Mouse (Mus musculus): ENCODE measurements around the gene Tut7. TPM values are rescaled to one million over a fixed set of nuclear protein-coding genes. Genes with fewer than 3 reads are reported as not detected.
A peak's percentile ranks its signal among the peaks of the same experiment; 100 is the strongest.
"Not testable (repeated sequence)": the region's sequence is repeated elsewhere in the genome, so short reads cannot be mapped to it uniquely, and the experiment has no call there.

Gene Tut7
- polyA plus RNA-seq, 1 experiment from 2014 or later, result 45.5 TPM

DNA sequence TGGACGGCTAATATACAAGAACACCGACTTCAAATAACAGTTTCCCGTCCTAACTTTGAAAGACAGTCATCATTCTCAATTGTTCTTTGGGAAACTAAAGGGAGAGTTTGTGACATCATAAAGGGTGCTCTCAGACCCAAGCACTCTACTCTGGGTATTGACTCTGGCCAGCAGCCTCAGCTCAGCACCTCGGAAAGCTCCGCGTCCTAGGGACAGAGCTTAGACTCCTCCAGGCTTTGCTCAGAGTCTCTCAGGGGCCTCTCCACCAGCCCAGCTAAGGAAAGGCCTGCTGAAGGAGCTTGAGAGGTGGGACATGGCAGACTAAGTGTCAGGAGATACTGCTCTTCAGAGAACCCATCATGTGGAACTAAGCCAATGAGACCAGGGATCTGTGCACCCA is 76.8 kb downstream of the Tut7 start:
- H3K36me3 ChIP-seq, result no peaks in the 10 kb centered on the region
- no peak overlapping the region for H3K4me3 ChIP-seq
- H3K4me1 ChIP-seq (replicated peaks), result no peaks in the 10 kb centered on the region
- ATAC-seq (ENCODE audit: low read depth), result no peak
- H3K9ac ChIP-seq, result no peak overlapping the region
- H3K27me3 ChIP-seq, result no peaks in the 10 kb centered on the region
- no peak overlapping the region for H3K27ac ChIP-seq (replicated peaks)
- WGBS, result 72% methylated on average over 6 of the region's 6 CpGs
- H3K9me3 ChIP-seq, result no peaks in the 10 kb centered on the region
- no peak overlapping the region for H3K4me2 ChIP-seq

DNA sequence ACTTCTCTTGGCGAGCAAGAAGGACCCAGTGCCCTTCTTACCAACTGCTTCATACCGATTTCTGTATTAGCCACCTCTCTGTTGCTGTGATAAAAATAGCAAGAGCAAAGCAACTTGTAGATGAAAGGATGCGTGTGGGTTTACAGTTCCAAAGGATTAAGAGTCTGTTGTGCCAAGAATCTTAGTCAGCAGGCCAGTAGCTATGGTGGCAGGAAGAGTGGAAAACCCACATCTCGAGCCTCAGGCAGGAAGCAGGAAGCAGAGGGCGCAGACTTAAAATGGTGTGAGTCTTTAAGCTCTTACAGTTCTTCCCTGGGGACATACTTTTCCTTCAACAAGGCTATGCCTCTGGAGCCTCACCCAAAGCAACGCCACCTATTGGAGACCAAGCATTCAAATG is 77.5 kb downstream of the Tut7 start:
- Histone ChIP-seq H3K4me2 (no peak overlapping the region), H3K27me3 (no peaks in the 10 kb centered on the region), H3K36me3 (no peaks in the 10 kb centered on the region), H3K27ac (replicated peaks) (no peak overlapping the region), H3K9ac (no peak overlapping the region), H3K4me3 (no peak overlapping the region), H3K4me1 (replicated peaks) (no peaks in the 10 kb centered on the region), H3K9me3 (no peaks in the 10 kb centered on the region)
- no peak for ATAC-seq (ENCODE audit: low read depth)
- 90% methylated on average over 6 of the region's 6 CpGs for WGBS

DNA sequence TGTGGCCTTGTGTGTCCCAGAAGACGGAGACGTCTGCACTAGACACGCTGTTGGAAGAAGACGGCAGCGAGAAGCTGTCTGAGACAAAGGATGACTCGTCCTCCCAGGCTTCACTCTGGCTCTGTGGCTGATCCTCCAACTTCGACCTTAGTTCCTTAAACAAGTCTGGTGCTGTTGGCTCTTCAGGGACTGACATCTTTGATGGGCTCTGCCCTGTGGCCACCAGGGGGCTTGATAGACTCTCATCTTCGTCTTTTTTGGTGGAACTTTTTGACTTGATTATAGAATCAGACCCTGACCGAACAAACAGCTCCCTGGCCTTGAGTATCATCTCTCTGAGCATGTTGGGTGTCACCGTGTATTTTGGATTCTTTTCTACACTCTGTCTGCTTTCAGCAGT is 81.2 kb downstream of the Tut7 start:
- 80% methylated on average over 10 of the region's 10 CpGs for WGBS
- ATAC-seq (ENCODE audit: low read depth), result no peak
- Histone ChIP-seq H3K4me1 (replicated peaks) (no peaks in the 10 kb centered on the region), H3K27ac (replicated peaks) (no peak overlapping the region), H3K4me2 (no peak overlapping the region), H3K36me3 (no peaks in the 10 kb centered on the region), H3K9me3 (no peaks in the 10 kb centered on the region), H3K4me3 (no peak overlapping the region), H3K27me3 (no peaks in the 10 kb centered on the region), H3K9ac (no peak overlapping the region)

DNA sequence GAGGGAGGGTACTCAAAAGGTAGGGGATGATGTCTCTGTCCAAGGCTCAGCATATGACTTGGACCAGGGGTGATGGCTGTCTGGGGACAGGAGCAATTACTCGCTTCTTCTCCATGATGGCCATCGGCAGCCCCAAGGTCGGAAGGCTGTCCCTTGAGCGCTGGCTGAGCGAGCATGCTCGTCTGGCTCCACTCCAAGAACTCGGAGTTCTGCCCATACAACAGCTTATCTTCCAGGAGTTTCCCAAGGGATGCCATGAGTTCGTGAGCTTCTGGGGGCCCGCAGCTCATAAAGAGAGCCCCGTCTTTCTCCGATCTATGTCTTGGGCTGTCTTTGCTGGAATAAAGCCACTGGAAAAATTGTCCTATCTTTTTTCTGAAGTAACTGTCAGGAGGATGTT is 81.9 kb downstream of the Tut7 start:
- H3K4me3 ChIP-seq, result no peak overlapping the region
- no peak overlapping the region for H3K9ac ChIP-seq
- H3K27ac ChIP-seq (replicated peaks), result no peak overlapping the region
- H3K4me1 ChIP-seq (replicated peaks), result no peaks in the 10 kb centered on the region
- WGBS, result 90% methylated on average over 11 of the region's 11 CpGs
- H3K36me3 ChIP-seq, result no peaks in the 10 kb centered on the region
- H3K27me3 ChIP-seq, result no peaks in the 10 kb centered on the region
- no peaks in the 10 kb centered on the region for H3K9me3 ChIP-seq
- no peak for ATAC-seq (ENCODE audit: low read depth)
- no peak overlapping the region for H3K4me2 ChIP-seq

DNA sequence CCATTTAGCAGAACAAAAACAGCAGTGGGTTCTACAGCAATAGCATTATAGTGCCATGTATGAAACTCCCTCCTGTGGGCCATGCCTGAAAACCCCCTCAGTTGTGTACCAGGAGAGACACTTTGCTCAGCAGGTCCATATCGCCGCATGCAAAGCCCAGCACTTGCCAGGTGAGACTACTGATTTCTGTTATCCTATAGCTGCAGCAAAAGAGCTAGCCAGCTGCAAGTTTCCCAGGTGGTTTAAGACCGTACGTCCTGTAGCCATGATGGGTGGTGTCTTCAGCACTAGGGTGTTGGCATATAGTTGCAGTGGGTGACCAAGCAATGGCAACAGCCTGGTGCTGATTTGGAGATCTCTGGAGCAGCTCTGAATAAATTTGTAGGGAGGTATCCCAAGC is 83.5 kb downstream of the Tut7 start:
- no peak for ATAC-seq (ENCODE audit: low read depth)
- H3K27me3 ChIP-seq, result no peaks in the 10 kb centered on the region
- no peak overlapping the region for H3K4me3 ChIP-seq
- H3K9ac ChIP-seq, result no peak overlapping the region
- no peaks in the 10 kb centered on the region for H3K9me3 ChIP-seq
- 89% methylated on average over 4 of the region's 4 CpGs for WGBS
- no peaks in the 10 kb centered on the region for H3K36me3 ChIP-seq
- no peak overlapping the region for H3K27ac ChIP-seq (replicated peaks)
- H3K4me1 ChIP-seq (replicated peaks), result no peaks in the 10 kb centered on the region
- H3K4me2 ChIP-seq, result no peak overlapping the region

DNA sequence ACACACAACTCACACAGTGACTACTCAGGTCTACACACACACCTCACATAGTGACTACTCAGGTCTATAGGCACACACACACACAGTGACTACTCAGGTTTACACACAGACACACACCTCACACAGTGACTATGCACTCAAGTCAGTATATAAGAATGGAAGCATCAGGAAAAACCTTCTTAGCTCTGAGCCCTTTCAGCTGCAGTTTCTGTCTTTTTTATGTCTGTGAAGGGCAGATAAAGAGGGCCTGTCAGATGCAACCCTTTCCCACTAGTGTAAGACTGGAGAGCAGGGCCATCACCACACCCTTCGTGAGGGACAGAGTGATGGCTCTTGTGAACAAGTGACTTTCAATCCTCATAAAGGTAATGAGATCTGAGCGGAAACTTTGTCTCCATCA is 84.5 kb downstream of the Tut7 start:
- WGBS, result 83% methylated on average over 2 of the region's 2 CpGs
- H3K4me1 ChIP-seq (replicated peaks), result no peaks in the 10 kb centered on the region

DNA sequence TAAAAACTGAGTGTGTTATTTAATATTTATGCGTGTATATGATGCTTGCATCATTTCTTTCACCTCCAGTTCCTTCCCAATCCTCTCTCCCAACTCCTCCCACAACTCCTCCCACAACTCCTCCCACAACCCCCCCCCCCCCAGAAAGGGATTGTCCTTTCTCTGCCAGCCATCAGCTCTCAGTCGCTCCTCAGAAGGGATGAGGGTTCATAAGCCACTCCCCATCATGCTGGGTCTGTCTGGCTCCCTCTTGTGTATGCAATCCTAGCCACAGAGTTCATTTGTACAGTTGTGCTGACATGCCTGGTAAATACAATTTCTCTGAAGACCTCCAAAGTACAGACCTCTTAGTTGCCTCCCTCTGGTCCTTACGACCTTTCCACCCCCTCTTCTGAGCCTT is 87.8 kb downstream of the Tut7 start:
- no peaks in the 10 kb centered on the region for H3K27me3 ChIP-seq
- no peak overlapping the region for H3K4me2 ChIP-seq
- H3K27ac ChIP-seq (replicated peaks), result no peak overlapping the region
- H3K9me3 ChIP-seq, result no peaks in the 10 kb centered on the region
- no peak overlapping the region for H3K9ac ChIP-seq
- H3K4me1 ChIP-seq (replicated peaks), result no peaks in the 10 kb centered on the region
- 0 out of 2 replicates have a peak, but pooled peaks have one; percentile 40 for ATAC-seq (ENCODE audit: low read depth)
- H3K36me3 ChIP-seq, result no peaks in the 10 kb centered on the region
- no peak overlapping the region for H3K4me3 ChIP-seq
- 29% methylated on average over 3 of the region's 3 CpGs for WGBS

More for the DNA sequence above, 84.5 kb downstream of the Tut7 start:
- no peak overlapping the region for H3K27ac ChIP-seq (replicated peaks)
- no peak overlapping the region for H3K9ac ChIP-seq
- no peak for ATAC-seq (ENCODE audit: low read depth)
- H3K9me3 ChIP-seq, result no peaks in the 10 kb centered on the region
- H3K36me3 ChIP-seq, result no peaks in the 10 kb centered on the region
- H3K27me3 ChIP-seq, result no peaks in the 10 kb centered on the region
- no peak overlapping the region for H3K4me2 ChIP-seq
- no peak overlapping the region for H3K4me3 ChIP-seq

DNA sequence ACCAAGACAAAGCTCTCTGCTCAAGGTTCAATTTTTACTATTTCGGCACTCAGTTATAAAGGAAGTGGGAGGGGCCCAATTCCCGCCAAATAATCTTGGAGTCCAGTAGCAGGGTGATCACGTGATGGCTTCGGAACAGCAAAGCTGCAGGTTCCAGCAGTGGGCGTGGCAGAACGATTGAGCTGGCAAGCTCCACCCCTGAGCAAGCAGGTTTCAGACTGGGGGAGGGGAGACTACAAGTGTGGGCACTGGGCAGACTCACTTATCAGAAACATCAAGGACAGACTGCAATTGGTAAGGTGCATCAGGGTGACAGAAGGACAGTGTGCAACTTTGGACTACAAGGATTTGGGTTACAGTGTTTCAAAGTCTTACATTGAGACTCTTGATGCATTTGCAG is 88.6 kb downstream of the Tut7 start:
- H3K9ac ChIP-seq; ATAC-seq (ENCODE audit: low read depth); H3K36me3 ChIP-seq; H3K9me3 ChIP-seq; H3K27ac ChIP-seq (replicated peaks); H3K4me1 ChIP-seq (replicated peaks); H3K4me2 ChIP-seq; H3K27me3 ChIP-seq; H3K4me3 ChIP-seq: not testable (repeated sequence)
- WGBS, result 39% methylated on average over 6 of the region's 6 CpGs

DNA sequence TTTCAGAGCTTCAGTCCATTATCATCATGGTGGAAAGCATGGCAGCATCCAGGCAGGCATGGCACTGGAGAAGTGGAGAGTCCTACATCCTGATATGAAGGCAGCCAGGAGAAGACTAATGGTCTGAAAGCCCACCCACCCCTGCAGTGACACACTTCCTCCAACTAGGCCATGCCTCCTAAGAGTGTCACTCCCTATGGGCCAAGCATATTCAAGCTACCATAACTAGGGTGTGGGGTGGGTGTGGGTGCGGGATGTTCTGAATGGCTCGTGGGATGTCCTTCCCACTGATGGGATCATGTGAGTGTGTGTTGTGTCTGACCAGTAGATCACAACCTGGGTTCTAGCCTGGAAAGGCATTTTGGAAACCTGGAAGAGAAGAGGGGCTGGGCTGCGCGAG is 89.0 kb downstream of the Tut7 start:
- Histone ChIP-seq H3K27me3 (no peaks in the 10 kb centered on the region), H3K27ac (replicated peaks) (no peak overlapping the region), H3K9me3 (no peaks in the 10 kb centered on the region), H3K4me3 (no peak overlapping the region), H3K4me1 (replicated peaks) (no peaks in the 10 kb centered on the region), H3K4me2 (no peak overlapping the region), H3K9ac (no peak overlapping the region), H3K36me3 (no peaks in the 10 kb centered on the region)
- 0 out of 2 replicates have a peak, but pooled peaks have one; percentile 36 for ATAC-seq (ENCODE audit: low read depth)
- WGBS, result 87% methylated on average over 4 of the region's 4 CpGs

DNA sequence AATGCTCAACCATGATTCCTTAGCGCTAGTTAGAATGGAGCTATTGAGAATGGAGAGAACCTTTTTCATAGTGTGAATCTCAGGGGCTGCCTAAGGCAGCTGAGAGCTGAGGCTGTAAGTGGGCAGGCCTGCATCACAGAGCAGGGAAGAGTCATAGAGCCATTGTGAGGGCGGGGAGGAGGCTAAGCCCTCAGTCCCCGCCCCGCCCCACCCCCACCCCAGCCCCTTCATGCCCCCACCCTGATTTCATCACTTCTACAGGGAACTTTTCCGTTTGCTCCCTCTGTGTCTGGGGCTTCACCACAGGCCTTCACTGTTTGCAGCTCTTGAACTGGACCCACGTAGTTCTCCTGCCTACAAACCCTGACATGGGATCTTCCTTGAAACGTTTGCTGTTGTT is 91.3 kb downstream of the Tut7 start, which contains the start of gene Spata31d1d:
TSS of gene Spata31d1d (minus strand) at position 101 of the 400 bp plus-strand sequence.
- Histone ChIP-seq H3K36me3 (no peaks in the 10 kb centered on the region), H3K27me3 (no peaks in the 10 kb centered on the region), H3K4me1 (replicated peaks) (peaks cover 7% of the 10 kb centered on the region; the same call in 1 of the 2 replicates), H3K4me2 (no peak within 1 kb of the TSS), H3K27ac (replicated peaks) (no peak within 1 kb of the TSS), H3K9me3 (no peaks in the 10 kb centered on the region), H3K4me3 (no peak within 1 kb of the TSS), H3K9ac (no peak within 1 kb of the TSS)
- WGBS, result 41% methylated on average over 7 of the region's 7 CpGs
- ATAC-seq (ENCODE audit: low read depth), result no peak

DNA sequence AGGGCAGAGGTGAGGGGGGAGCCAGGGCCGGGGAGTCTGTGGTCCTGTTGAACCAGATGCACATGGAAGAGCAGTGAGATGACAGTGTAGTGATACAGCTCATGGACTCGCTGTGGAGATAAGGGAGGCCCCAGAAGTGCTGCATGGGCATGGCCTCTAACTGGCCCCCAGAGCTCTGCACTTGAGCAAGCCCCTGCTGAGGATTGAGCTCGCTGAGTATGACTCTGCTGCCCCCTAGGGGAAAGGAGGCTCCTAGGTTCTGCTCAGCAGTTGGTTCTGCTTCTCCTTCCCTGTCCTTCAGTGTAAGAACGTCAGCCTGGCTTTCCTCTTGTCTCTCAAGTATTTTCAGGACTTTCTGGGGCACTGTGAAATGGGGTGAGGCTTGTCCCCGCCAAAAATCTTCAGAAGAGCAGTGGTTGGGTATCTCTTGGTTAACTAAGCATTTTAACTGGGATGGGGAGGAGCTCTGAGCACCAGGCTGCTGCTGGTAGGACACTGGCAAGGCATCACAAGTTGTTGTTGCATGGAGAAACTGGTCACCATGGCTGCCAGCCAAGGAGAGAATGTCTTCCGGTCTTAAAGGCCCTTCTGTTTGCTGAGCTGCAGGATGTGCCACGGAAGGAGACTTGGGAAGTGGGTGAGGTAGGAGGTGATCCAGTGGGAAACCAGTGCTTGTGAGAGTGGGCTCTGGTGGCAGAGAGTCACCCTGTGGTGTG is 94.4 kb downstream of the Tut7 start:
- 32% methylated on average over 7 of the region's 7 CpGs for WGBS
- no peak overlapping the region for H3K4me2 ChIP-seq
- no peak overlapping the region for H3K27ac ChIP-seq (replicated peaks)
- no peaks in the 10 kb centered on the region for H3K36me3 ChIP-seq
- peak; percentile 87 for ATAC-seq (ENCODE audit: low read depth)
- H3K4me3 ChIP-seq, result no peak overlapping the region
- H3K9me3 ChIP-seq, result no peaks in the 10 kb centered on the region
- H3K27me3 ChIP-seq, result no peaks in the 10 kb centered on the region
- H3K4me1 ChIP-seq (replicated peaks), result peaks cover 16% of the 10 kb centered on the region
- H3K9ac ChIP-seq, result 0 out of 2 replicates have a peak overlapping the region, but pooled peaks have one; percentile 26

DNA sequence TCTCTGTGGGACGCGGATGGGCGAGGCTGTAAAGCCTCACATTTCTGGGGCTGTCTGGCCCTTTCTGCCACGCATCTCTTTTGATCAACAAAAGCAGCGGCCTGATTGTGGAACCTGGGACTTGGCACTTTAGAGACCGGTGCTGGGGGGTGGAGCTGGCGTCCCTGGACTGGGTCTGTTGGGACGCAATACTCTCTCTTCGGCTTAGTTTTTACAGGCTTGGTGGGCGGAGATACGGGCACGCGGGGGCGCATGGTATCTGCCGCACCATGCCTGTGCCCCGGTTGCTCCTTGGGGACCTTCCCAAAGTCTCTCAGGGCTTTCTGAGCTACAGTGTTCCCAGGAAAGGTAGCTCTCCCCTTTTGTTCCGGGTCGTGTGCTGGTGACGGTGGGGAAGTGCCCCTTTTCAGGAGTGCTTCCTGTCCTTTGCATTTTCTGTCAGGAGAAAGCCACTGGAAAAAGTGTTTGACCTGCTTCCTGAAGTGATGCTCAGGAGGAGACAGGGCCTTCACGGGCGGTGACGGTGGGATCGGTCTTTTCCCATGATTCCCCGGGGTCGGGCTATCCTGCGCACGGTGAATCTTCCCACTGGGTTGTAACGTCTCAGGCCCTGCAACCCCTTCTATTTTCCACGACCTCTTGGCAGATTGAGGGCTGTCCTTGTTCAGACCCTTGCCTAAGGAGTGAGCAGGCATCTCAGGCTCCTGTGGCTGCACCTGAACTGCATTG is 96.6 kb downstream of the Tut7 start:
- H3K9me3 ChIP-seq, result no peaks in the 10 kb centered on the region
- H3K27ac ChIP-seq (replicated peaks), result no peak overlapping the region
- 39% methylated on average over 29 of the region's 29 CpGs for WGBS
- H3K4me1 ChIP-seq (replicated peaks), result peaks cover 16% of the 10 kb centered on the region
- H3K27me3 ChIP-seq, result no peaks in the 10 kb centered on the region
- H3K9ac ChIP-seq, result peak overlapping the region; percentile 45; the same call in 1 of the 2 replicates
- no peaks in the 10 kb centered on the region for H3K36me3 ChIP-seq
- no peak for ATAC-seq (ENCODE audit: low read depth)
- H3K4me2 ChIP-seq, result peak overlapping the region; percentile 48
- 0 out of 2 replicates have a peak overlapping the region, but pooled peaks have one; percentile 4 for H3K4me3 ChIP-seq
